Mouse (Mus musculus) right cerebral cortex, postnatal 14 days (tissue): ENCODE results near the gene Ulk2.
A peak's percentile ranks its signal among the peaks of the same experiment; 100 is the strongest.
"Not testable (repeated sequence)": the region's sequence is repeated elsewhere in the genome, so short reads cannot be mapped to it uniquely, and the experiment has no call there.

Experiments
- DNase-seq: peaks from one replicate; pipeline ENCODE4 v3.0.0; 2022

Gene Ulk2

GRCm38 (mm10) chr11:61854988-61855411 is at the start of gene Ulk2:
Gene Ulk2, minus strand, starts transcription at chr11:61855073.
- peak; percentile 94 for DNase-seq

- no peak for DNase-seq
These were observed 27.3 kb upstream of the Ulk2 start for GRCm38 (mm10) chr11:61882183-61882582.

GRCm38 (mm10) chr11:61879921-61880320 is 25.0 kb upstream of the Ulk2 start:
- DNase-seq: no peak

DNA sequence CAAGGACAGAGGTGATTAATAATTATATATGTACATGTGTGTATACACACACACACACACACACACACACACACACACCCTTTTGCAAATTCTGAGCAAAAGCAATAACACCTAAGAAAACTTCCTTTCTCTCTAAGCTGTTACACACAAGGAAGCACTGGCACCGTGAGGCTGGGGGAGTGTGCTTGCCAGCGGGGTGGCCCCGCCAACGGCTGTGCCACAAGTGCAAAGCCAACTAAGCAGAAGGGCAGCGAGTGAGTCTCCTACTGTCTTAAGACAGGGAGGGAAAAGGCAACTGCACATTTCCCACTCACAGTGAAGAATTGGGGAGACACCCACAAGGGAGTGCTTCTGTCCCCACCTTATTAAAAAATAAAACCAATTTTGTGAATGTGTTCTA is 17.0 kb upstream of the Ulk2 start:
- DNase-seq: no peak

- DNase-seq: no peak
These were observed 12.0 kb upstream of the Ulk2 start for GRCm38 (mm10) chr11:61866856-61867255.

DNA sequence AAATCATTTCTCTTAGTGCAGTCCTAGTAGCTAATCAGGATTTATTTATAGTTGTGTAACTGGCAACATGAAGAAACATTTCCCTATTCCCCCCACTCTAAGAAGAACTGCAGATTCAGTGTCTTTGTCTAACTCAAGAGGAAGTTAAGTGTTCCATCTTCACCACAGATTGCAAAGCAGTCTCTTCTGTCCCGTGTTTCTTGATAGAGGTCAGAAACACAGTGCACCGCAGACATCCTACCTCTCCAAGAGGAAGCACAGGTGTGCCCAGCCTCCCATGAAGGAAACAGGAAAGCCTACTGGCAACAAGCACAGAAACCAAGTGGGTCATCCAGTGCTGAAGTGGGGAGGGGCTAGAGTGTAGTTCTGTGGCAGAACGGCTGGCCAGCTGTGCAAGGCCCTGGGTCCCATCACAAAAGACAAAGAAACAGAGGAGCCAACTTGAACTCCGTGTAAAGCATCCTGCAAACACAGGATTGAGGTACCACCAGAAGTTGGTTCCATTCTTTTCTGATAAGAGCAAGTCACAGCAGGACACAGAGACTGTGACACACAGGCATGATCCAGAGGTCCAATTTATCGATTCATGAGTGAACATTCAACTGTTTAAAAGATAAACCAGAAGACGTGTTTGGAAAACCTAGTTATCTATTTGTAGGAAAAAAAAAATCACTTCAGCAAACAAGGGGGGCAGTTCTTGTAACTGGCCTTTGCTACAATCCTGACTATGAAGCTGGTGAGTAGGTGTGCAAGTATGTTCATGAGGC is 7.1 kb upstream of the Ulk2 start:
- DNase-seq: no peak

DNA sequence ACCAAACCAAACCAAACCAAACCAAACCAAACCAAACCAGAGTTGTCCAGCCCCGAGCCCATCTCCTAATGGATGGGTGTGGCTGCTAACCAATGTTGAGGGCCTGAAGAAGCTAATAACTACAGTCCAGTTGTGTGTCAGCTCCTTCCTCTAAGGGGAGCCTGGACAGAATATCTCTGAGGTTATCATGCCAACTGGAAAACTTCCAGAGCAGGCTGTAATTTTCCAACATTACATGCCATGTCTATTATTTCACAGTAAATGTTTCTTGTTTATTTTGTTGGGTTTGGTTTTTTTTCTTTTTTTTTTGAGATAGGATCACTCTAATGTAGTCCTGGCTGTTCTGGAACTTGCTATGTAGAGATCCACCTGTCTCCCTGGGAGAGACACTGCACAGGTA is 4.4 kb upstream of the Ulk2 start:
- DNase-seq: no peak

GRCm38 (mm10) chr11:61855539-61855938 is 666 bp upstream of the Ulk2 start:
- DNase-seq: no peak

- DNase-seq: peak; percentile 82
These were observed 474 bp downstream of the Ulk2 start for GRCm38 (mm10) chr11:61854211-61854987.

GRCm38 (mm10) chr11:61853659-61854058 is 1.2 kb downstream of the Ulk2 start:
- no peak for DNase-seq

GRCm38 (mm10) chr11:61852916-61853315 is 2.0 kb downstream of the Ulk2 start:
- DNase-seq: no peak

GRCm38 (mm10) chr11:61851195-61851594 is 3.7 kb downstream of the Ulk2 start:
- DNase-seq: no peak

DNA sequence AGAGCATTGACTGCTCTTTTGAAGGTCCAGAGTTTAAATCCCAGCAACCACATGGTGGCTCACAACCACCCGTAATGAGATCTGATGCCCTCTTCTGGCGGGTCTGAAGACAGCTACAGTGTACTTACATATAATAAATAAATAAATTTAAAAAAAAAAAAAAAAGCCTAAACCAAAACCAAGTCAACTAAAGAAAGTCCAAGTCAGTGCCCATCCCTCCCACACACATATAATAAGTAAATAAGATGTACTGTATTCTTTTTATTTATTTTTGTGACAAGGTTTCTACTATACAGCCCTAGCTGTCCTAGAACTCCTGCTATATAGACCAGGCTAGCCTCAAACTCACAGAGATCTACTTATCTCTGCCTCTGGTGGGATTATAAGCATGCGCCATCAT is 14.2 kb downstream of the Ulk2 start:
- not testable (repeated sequence) for DNase-seq

- DNase-seq: no peak
These were observed 14.9 kb downstream of the Ulk2 start for GRCm38 (mm10) chr11:61839940-61840339.

DNA sequence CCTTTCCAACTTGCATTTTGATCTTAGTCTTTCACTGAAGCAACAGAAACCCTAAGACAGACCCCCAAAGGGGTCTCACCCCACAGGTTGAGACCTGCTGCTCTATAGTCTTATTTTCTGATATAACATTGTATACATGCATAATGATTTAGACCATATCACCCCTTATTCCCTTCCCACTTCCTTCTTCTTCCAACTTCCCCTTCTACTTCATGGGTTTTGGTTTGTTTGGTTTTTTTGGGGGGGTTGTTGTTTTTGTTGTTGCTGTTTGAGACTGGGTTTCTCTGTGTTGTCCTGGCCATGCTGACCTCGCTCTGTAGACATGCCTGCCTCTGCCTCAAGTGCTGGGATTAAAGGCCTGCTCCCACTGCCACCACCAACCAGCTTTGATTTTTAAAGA is 15.7 kb downstream of the Ulk2 start:
- DNase-seq: no peak

DNA sequence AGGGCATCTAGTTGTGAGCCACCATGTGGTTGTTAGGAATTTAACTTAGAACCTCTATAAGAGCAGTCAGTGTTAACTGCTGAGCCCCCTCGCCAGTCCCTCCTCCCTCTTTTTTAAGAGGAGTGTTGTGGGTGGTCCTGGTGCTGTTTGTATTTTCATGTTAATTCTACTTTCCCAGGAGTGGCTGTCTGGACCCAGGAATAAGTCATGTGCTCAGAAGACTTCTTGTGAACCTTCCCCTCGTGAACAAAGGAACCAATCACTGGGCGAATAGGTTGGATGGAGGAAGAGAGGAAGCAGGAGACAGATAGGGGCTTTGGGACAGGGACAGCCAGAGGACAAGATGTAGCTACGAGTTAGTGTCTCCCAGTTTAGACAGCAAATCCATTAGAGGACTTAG is 45.1 kb downstream of the Ulk2 start:
- no peak for DNase-seq

DNA sequence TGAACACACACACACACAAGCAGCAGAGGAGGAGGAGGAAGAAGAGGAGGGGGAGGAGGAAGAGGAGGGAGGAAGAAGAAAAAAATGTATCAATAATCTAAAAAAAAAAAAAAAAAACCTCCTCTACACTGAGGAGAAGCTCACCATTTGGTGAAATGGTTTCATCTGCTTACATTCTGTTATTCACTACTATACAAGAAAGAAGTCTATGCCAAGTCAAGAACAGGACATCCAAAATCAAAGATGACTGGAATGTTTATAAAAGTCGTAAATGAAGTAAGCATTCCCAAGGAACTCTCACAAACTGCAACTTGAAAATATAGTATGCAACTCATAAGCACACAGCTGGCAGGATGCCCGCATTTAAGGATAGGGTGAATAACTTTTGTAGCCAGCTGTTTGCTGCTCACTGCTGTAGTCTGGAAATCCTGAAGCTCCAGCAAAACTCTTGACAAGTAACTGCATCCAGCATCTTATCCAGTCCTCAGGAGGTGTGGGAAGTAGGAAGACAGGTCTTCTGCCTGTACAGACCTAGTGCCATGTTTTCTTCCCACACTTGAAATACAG is 46.2 kb downstream of the Ulk2 start:
- DNase-seq: no peak

DNA sequence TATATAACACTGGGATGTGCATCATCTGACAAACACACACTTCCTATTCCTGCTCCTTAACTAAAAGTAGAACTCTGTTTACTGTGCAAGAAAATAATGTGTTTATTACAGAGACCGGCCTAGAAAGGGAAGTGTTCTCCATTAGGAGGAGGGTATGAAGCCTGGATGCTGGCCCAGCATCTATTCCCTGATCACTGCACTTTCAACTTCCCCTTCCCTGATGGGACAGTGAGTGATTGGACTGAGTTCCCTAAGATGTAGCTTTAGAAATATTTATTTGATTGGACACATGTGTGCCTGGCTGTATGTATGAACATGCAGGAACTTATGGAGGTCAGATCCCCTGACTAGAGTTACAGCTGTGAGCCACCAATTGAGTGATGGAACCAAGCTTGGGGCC is 61.4 kb downstream of the Ulk2 start:
- DNase-seq: no peak

DNA sequence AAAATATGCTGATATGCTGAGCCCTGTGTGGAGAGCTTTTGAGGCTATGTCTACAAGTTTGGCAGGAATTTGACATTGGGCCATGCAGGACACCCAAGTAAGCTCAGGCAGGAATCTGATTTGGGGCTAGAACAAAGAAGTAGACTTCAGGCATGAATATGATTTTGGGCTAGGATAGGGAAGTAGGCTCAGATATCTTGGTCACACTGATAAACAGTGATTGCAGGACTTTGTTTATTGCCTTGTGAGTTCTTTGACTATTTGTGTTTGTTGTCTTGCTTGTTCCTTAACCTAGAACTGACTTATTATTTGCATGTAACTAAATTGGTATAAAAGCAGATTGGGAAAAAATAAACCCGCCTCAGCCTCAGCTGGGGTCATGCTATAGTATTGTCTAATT is 66.3 kb downstream of the Ulk2 start:
- DNase-seq: no peak

DNA sequence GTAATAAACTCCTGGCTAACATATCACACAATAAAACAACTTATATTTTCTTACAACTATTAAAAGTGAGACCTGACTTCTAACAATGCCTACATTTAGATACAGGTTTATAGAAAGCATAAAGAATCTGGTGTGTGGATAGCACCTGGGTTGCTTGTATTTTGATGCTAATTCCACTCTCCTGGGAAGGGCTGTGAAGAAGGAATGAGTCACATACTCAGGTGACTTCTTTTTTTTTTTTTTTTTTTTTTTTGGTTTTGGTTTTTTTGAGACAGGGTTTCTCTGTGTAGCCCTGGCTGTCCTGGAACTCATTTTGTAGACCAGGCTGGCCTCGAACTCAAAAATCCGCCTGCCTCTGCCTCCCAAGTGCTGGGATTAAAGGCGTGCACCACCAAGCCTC is 72.3 kb downstream of the Ulk2 start:
- DNase-seq: not testable (repeated sequence)

GRCm38 (mm10) chr11:61774551-61775149 is 80.2 kb downstream of the Ulk2 start:
- DNase-seq: no peak

GRCm38 (mm10) chr11:61761584-61762407 is 93.1 kb downstream of the Ulk2 start, which contains the start of gene Prpsap2:
Gene Prpsap2, minus strand, starts transcription at chr11:61762088.
- peak; percentile 96 for DNase-seq

- no peak for DNase-seq
These were observed 94.4 kb downstream of the Ulk2 start for GRCm38 (mm10) chr11:61760518-61760917.
